ENCODE assay signal across 1 mouse cellular context in the genomic region with DNA sequence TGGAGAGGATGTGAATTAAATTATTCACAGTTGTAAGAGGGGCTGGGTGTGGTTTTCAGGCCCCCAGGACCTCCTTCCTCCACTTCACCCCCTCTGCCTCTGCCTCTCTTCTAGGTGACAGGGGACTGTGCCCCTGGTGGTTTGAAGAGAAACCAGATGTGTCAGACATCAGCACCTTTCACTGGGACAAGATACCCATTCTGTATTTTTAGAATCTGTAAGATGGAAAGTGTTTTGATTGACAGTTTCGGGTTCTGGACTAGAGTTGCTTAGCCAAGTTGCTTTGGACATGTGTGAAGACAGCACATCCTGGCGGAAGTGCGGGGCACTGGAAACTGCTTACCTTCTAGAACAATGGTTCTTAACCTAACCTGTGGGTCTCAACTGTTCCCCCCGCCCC.
TF ChIP-seq lines count a peak whose summit lies in the region.

No protein-coding gene starts in this region.

TF ChIP-seq in CH12.LX, 34 proteins besides CTCF, POLR2A, EP300 and RAD21 (continued from another document):
- TF ChIP-seq NRF1 (IDR thresholded peaks at IDR 0.05; ENCODE audit: low read depth, low read length) (peak; percentile 25; the same call in 1 of the 2 replicates), KAT2A (IDR thresholded peaks at IDR 0.05; ENCODE audit: insufficient replicate concordance, low read length) (0 out of 2 replicates have a peak, but pooled peaks have one; percentile 26), USF1 (IDR thresholded peaks at IDR 0.05; ENCODE audit: low read depth, low read length) (no peak), CHD2 (IDR thresholded peaks at IDR 0.05; ENCODE audit: low read length) (peak; percentile 80)
